Mouse (Mus musculus) thymus, adult 2 months (tissue): ENCODE results near the gene Zfp990.
"Not testable (repeated sequence)": the region's sequence is repeated elsewhere in the genome, so short reads cannot be mapped to it uniquely, and the experiment has no call there.

ENCODE experiments used
- CTCF ChIP-seq: fragments of 200-500 bp; IDR thresholded peaks from 2 replicates; pipeline ENCODE4 v1.5.1; 2012; ENCODE audit warnings: mild to moderate bottlenecking, control low read depth, low read length, moderate library complexity, borderline replicate concordance; ENCODE audit not compliant: control insufficient read depth, poor library complexity, insufficient read depth; ENCODE audit errors: extremely low read depth
- POLR2A ChIP-seq: fragments of 200-500 bp; IDR thresholded peaks from 2 replicates; pipeline ENCODE4 v1.6.1; 2012; ENCODE audit warnings: mild to moderate bottlenecking, low read length, control low read depth, moderate library complexity; ENCODE audit not compliant: control insufficient read depth, poor library complexity, insufficient read depth; ENCODE audit errors: extremely low read depth

GRCm38 (mm10) chr4:145576623-145577022, 66.1 kb downstream of the Zfp990 start:
- TF ChIP-seq CTCF, POLR2A: not testable (repeated sequence)
